Mouse (Mus musculus) liver, postnatal 0 days (tissue): ENCODE measurements around the gene Ralgapa2. TPM values are rescaled to one million over a fixed set of nuclear protein-coding genes. Genes with fewer than 3 reads are reported as not detected.

Source experiments
- ATAC-seq: fragments of 200-750 bp; cut with Nextera tagmentation; 2 replicates; pipeline ENCODE4 v1.8.0; 2017; ENCODE audit warnings: mild to moderate bottlenecking, moderate library complexity
- DNase-seq: peaks from one replicate; pipeline ENCODE4 v3.0.0-alpha.2; 2016
- H3K27ac ChIP-seq: fragments of 300-500 bp; sonication (generic); 2 replicates; pipeline ENCODE4 v1.5.1; 2014; ENCODE audit warnings: antibody characterized with exemption, moderate library complexity, mild to moderate bottlenecking, low read depth
- H3K27me3 ChIP-seq: fragments of 300-500 bp; sonication (generic); 2 replicates; pipeline ENCODE4 v1.6.1; 2014; ENCODE audit warnings: low read length, control low read depth, mixed read lengths; ENCODE audit not compliant: insufficient read depth
- H3K36me3 ChIP-seq: fragments of 300-500 bp; sonication (generic); replicated peaks from 2 replicates; pipeline ENCODE4 v1.6.1; 2014; ENCODE audit warnings: mild to moderate bottlenecking, control low read depth, low read length, moderate library complexity, mixed read lengths; ENCODE audit not compliant: insufficient read depth
- H3K4me1 ChIP-seq: fragments of 300-500 bp; sonication (generic); 2 replicates; pipeline ENCODE4 v1.6.1; 2014; ENCODE audit warnings: antibody characterized with exemption, mild to moderate bottlenecking, control low read depth; ENCODE audit not compliant: insufficient read depth
- H3K4me2 ChIP-seq: fragments of 300-500 bp; sonication (generic); 2 replicates; pipeline ENCODE4 v1.6.1; 2014; ENCODE audit warnings: low read depth, mild to moderate bottlenecking, low read length, moderate library complexity, mixed read lengths
- H3K4me3 ChIP-seq: fragments of 300-500 bp; sonication (generic); 2 replicates; pipeline ENCODE4 v1.5.1; 2014; ENCODE audit warnings: low read depth, low read length
- H3K9ac ChIP-seq: fragments of 300-500 bp; sonication (generic); replicated peaks from 2 replicates; pipeline ENCODE4 v1.6.1; 2014; ENCODE audit warnings: mild to moderate bottlenecking, moderate library complexity
- H3K9me3 ChIP-seq: fragments of 300-500 bp; sonication (generic); 2 replicates; pipeline ENCODE4 v1.6.1; 2016; ENCODE audit warnings: mild to moderate bottlenecking, control low read depth, low read length, mixed read lengths
- CTCF ChIP-seq: sonication (generic); IDR thresholded peaks from 2 replicates; pipeline ENCODE4 v1.5.1; 2016; ENCODE audit warnings: antibody characterized with exemption, low read depth
- EP300 ChIP-seq: IDR thresholded peaks from 2 replicates; pipeline ENCODE4 v1.6.1; 2016; ENCODE audit warnings: antibody characterized with exemption, low read depth, mild to moderate bottlenecking
- WGBS: fragments of 180-500 bp; shearing (Covaris S2); extraction: QIAGEN DNeasy Blood & Tissue Kit; methylation state at CpG from one replicate; pipeline ENCODE4 v1.1.7; 2014; ENCODE audit not compliant: insufficient replicate concordance; 5-methylcytosine and 5-hydroxymethylcytosine counted together
- polyA plus RNA-seq: library from polyadenylated mRNA; unstranded; fragments of >200 nt; fragmentation: Nextera tagmentation; extraction: Ambion mirVana; gene quantifications from 2 replicates; pipeline ENCODE4 v1.2.1, GENCODE M21; 2015

Ralgapa2 gene
- polyA plus RNA-seq, 1 experiment from 2014 or later: 4.1 TPM

GRCm38 (mm10) chr2:146226484-146226883 is 285.7 kb downstream of the Ralgapa2 start:
- 6% methylated on average over 9 of the region's 9 CpGs for WGBS
- DNase-seq (peak; percentile 33), ATAC-seq (no peak)
- TF ChIP-seq CTCF: no peak
- no peak for TF ChIP-seq EP300
- Histone ChIP-seq H3K9ac (no peak overlapping the region), H3K4me1 (peaks cover 19% of the 10 kb centered on the region), H3K4me3 (no peak overlapping the region), H3K9me3 (no peaks in the 10 kb centered on the region), H3K27ac (no peak overlapping the region), H3K36me3 (no peaks in the 10 kb centered on the region), H3K4me2 (no peak overlapping the region), H3K27me3 (peaks cover 61% of the 10 kb centered on the region)

DNA sequence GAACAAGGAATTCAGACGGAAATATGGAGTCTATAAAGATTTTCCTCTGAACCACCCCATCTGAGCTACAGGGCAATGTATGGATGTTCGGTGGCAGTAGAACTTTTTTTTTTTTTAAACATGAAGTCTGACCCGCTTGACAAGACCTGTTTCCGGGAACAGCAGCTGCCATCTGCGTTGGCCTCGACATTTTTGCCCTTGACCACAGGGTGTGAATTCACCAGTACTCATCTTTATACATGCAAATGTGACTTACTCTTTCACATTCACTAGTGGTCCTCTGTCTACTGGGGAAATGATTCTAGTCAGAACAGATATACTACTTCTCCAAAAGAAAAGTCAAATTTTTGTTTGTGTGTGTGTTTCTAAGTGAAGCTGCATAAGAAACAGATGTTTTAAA is 286.3 kb downstream of the Ralgapa2 start:
- WGBS: 13% methylated on average over 6 of the region's 6 CpGs

GRCm38 (mm10) chr2:146224141-146224540 is 288.0 kb downstream of the Ralgapa2 start:
- DNase-seq: no peak
- no peak overlapping the region for H3K9ac ChIP-seq
- no peak overlapping the region for H3K4me2 ChIP-seq
- H3K4me3 ChIP-seq: no peak overlapping the region
- no peaks in the 10 kb centered on the region for H3K36me3 ChIP-seq
- TF ChIP-seq EP300 (no peak), CTCF (no peak)
- no peak for ATAC-seq
- H3K27me3 ChIP-seq: peaks cover 83% of the 10 kb centered on the region
- no peak overlapping the region for H3K27ac ChIP-seq
- peaks cover 23% of the 10 kb centered on the region for H3K4me1 ChIP-seq
- WGBS: 16% methylated on average over 7 of the region's 7 CpGs
- no peaks in the 10 kb centered on the region for H3K9me3 ChIP-seq

More for the DNA sequence above, 286.3 kb downstream of the Ralgapa2 start:
- ATAC-seq (no peak), DNase-seq (no peak)
- Histone ChIP-seq H3K27me3 (peaks cover 68% of the 10 kb centered on the region), H3K36me3 (no peaks in the 10 kb centered on the region), H3K4me1 (peaks cover 23% of the 10 kb centered on the region), H3K4me3 (no peak overlapping the region), H3K9me3 (no peaks in the 10 kb centered on the region), H3K9ac (no peak overlapping the region), H3K27ac (no peak overlapping the region), H3K4me2 (no peak overlapping the region)
- no peak for TF ChIP-seq CTCF
- no peak for TF ChIP-seq EP300

DNA sequence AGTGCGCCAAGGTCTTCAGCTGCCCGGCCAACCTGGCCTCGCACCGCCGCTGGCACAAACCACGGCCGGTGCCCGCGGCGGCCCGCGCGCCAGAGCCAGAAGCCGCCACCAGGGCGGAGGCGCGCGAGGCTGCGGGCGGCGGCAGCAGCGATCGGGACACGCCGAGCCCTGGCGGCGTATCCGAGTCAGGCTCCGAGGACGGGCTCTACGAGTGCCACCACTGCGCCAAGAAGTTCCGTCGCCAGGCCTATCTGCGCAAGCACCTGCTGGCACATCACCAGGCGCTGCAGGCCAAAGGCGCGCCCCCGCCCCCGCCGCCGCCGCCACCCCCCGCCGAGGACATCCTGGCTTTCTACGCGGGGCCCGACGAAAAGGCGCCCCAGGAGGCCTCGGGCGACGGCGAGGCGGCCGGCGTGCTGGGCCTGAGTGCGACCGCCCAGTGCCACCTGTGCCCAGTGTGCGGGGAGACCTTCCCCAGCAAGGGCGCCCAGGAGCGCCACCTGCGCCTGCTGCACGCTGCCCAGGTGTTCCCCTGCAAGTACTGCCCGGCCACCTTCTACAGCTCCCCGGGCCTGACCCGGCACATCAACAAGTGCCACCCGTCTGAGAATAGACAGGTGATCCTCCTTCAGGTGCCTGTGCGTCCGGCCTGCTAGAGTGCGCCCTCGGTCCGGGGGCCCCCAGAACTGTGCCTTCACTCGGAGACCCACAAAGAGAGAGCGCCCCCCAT is 288.8 kb downstream of the Ralgapa2 start:
- H3K27ac ChIP-seq: no peak overlapping the region
- peaks cover 25% of the 10 kb centered on the region for H3K4me1 ChIP-seq
- DNase-seq: peak; percentile 27
- no peaks in the 10 kb centered on the region for H3K9me3 ChIP-seq
- peaks cover 90% of the 10 kb centered on the region for H3K27me3 ChIP-seq
- no peak overlapping the region for H3K9ac ChIP-seq
- H3K4me2 ChIP-seq: peak overlapping the region; percentile 66
- WGBS: 2% methylated on average over 65 of the region's 75 CpGs
- ATAC-seq: no peak
- TF ChIP-seq EP300 (no peak), CTCF (no peak)
- H3K4me3 ChIP-seq: peak overlapping the region; percentile 45
- H3K36me3 ChIP-seq: no peaks in the 10 kb centered on the region

- Histone ChIP-seq H3K27ac (no peak overlapping the region), H3K27me3 (peaks cover 93% of the 10 kb centered on the region), H3K9ac (no peak overlapping the region), H3K4me3 (peak overlapping the region; percentile 45), H3K4me1 (peaks cover 29% of the 10 kb centered on the region), H3K9me3 (no peaks in the 10 kb centered on the region), H3K36me3 (no peaks in the 10 kb centered on the region), H3K4me2 (peak overlapping the region; percentile 66)
- ATAC-seq (peak; percentile 14; the same call in 1 of the 2 replicates), DNase-seq (peak; percentile 27)
- TF ChIP-seq EP300: no peak
- no peak for TF ChIP-seq CTCF
- WGBS: under 1% methylated on average over 91 of the region's 133 CpGs
Observed at GRCm38 (mm10) chr2:146222279-146223175, 289.6 kb downstream of the Ralgapa2 start.

DNA sequence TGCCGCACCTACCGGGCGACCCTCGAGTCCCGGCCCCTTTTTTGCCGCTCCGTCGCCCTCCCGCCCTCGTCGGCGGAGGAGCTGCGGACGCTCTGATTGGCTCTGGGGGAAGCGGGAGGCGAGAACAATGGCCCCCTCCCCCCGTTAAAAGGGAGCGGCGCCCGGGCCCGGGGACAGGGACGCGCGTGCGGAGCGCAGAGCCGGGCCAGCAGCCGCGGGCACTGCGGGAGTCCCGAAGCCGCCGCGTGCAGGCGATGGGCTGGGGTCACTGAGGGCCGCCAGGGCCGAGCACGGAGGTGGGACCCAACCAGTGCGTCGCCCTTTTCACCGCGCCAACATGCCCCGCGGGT is 290.2 kb downstream of the Ralgapa2 start:
- DNase-seq (peak; percentile 27), ATAC-seq (peak; percentile 26)
- no peak overlapping the region for H3K27ac ChIP-seq
- H3K27me3 ChIP-seq: peaks cover 92% of the 10 kb centered on the region
- H3K4me2 ChIP-seq: peak overlapping the region; percentile 66
- H3K9ac ChIP-seq: no peak overlapping the region
- peak overlapping the region; percentile 45 for H3K4me3 ChIP-seq
- no peaks in the 10 kb centered on the region for H3K36me3 ChIP-seq
- H3K9me3 ChIP-seq: no peaks in the 10 kb centered on the region
- H3K4me1 ChIP-seq: peaks cover 29% of the 10 kb centered on the region
- TF ChIP-seq CTCF (no peak), EP300 (no peak)
- 4% methylated on average over 38 of the region's 44 CpGs for WGBS
